Mouse (Mus musculus) gastrocnemius, adult 18-20 months (tissue): ENCODE measurements around the gene Mllt11. TPM values are rescaled to one million over a fixed set of nuclear protein-coding genes. Genes with fewer than 3 reads are reported as not detected.
"Not testable (repeated sequence)": the region's sequence is repeated elsewhere in the genome, so short reads cannot be mapped to it uniquely, and the experiment has no call there.

Experiments used
- DNase-seq: peaks from one replicate; pipeline ENCODE4 v3.0.0; 2021; ENCODE audit warnings: low spot score
- total RNA-seq, 2 experiments: library from RNA; stranded (reverse); gene quantifications; 2 replicates each; pipeline ENCODE4 v1.2.3; 2021

The Mllt11 gene
- total RNA-seq, 2 experiments from 2014 or later, result 69.8 to 83.1 TPM

DNA sequence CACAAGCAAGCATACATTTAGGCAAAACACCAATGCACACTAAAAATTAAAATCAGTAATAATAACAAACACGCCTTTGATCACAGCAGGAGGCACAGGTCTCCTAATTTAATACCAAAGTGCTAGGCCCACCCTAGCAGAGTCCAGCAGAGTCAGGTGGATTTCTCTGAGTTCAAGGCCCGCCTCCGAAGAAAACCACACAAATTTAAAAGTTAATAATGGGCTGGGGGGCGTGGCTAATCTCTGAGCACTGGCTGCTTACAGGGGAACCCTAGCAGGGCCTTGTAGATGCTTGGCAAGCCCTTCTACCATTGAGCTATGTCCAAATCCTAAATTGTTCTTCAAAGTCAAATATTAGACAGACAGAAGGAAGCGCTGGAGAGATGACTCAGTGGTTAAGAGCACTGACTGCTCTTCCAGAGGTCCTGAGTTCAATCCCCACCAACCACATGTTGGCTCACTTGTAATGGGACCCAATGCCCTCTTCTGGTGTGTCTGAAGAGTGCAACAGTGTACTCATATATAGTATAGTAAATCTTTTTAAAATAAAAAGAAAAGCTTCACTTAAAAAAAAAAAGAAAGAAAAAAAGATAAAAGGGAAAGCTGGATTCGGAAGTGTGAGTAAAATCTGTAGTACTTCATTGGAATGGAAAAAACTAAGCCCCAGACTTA, 13.4 kb downstream of the Mllt11 start:
- no peak for DNase-seq

GRCm38 (mm10) chr3:95217255-95218134, 14.5 kb downstream of the Mllt11 start, which contains the start of gene Gabpb2:
Gene Gabpb2, minus strand, starts transcription at chr3:95217916.
- DNase-seq, result peak; percentile 97

GRCm38 (mm10) chr3:95216655-95217254, 15.2 kb downstream of the Mllt11 start:
- DNase-seq, result no peak

GRCm38 (mm10) chr3:95213609-95213975, 18.4 kb downstream of the Mllt11 start:
- no peak for DNase-seq

DNA sequence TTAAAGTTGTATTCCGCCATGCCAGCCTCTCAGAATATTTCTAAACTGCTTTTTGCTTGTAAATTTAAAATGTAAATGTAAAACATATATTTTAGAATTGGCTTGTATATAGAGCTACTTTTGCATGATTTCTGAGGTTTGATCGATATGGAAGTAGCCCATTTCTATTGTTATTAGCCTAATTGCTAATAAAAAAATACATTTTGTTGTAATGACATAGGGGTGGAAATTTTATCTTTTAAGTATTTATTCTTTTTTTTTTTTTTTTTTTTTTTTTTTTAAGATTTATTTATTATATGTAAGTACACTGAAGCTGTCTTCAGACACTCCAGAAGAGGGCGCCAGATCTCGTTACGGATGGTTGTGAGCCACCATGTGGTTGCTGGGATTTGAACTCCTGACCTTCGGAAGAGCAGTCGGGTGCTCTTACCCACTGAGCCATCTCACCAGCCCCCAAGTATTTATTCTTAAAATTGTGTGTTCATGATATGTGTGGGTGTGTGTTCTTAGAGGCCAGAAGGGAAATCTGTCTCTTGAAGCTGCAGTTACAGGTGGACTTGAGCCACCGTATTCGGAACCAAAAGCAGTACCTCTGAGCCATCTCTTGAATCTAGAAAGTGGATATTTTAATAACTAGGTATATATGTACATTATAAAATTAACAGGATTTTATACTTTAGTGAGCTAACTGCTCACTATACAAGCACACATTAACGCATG, 18.9 kb downstream of the Mllt11 start:
- DNase-seq, result not testable (repeated sequence)

GRCm38 (mm10) chr3:95210585-95210984, 21.4 kb downstream of the Mllt11 start:
- no peak for DNase-seq

DNA sequence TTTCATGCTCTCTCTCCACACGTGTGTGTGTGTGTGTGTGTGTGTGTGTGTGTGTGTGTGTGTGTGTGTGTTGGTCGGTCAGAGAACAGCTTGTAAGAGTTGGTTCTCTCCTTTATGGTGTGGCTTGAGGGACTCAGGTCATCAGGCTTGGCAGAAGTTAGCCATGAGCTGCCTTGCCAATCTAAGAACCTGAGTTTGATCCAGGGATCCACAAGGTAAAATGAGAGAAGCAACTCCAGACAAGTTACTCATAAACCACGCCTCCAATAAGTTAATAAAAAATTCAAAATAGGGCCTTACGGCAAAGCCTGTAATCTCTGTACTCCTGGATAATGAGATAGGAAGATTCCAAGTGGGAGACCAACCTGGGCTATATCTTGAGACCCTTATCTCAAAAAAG, 23.7 kb downstream of the Mllt11 start:
- DNase-seq, result no peak

DNA sequence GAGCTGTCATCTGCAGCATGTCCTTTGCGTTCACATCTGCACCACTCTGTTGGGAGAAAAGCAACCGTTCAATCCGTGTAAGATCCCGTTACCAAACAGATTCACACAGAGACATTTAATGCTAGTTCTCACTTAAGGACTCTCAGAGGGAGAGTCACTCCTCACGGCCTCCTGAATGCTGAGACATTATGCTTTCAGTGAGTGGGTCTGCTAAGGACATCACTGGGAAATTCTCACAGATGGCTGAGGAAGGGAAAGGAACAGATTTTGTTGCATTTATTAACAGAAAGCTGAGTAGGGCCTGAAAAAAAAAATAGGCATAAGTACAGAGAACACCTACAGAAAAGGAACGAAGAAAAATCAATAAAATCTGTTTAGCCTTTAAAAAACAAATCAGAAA, 28.1 kb downstream of the Mllt11 start:
- DNase-seq, result no peak

- no peak for DNase-seq
Observed at GRCm38 (mm10) chr3:95200562-95200961, 31.4 kb downstream of the Mllt11 start.

- DNase-seq, result no peak
Observed at GRCm38 (mm10) chr3:95200132-95200531, 31.8 kb downstream of the Mllt11 start.

GRCm38 (mm10) chr3:95199101-95199500, 32.9 kb downstream of the Mllt11 start:
- DNase-seq, result no peak

- no peak for DNase-seq
Observed at GRCm38 (mm10) chr3:95195772-95196171, 36.2 kb downstream of the Mllt11 start.

GRCm38 (mm10) chr3:95194721-95195135, 37.2 kb downstream of the Mllt11 start:
- DNase-seq, result no peak

DNA sequence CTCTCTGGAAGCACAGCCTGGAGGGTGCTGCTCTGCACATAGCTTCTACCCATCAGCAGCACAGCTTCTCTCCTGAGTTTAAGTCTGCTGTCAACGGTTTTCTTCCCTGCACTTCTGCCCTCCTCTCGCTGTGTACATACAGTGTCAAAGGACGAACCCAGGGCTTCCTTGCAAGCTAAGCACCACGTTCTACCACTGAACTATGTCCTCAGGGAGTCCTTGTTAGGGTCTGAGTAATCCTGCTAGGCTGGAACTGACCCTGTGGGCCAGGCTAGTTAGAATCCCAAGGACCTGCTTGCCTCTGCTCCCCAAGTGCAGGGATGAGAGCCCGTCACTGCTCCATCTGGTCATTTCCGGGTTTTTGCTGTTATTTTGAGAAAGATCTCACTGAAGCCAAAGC, 45.1 kb downstream of the Mllt11 start:
- no peak for DNase-seq

DNA sequence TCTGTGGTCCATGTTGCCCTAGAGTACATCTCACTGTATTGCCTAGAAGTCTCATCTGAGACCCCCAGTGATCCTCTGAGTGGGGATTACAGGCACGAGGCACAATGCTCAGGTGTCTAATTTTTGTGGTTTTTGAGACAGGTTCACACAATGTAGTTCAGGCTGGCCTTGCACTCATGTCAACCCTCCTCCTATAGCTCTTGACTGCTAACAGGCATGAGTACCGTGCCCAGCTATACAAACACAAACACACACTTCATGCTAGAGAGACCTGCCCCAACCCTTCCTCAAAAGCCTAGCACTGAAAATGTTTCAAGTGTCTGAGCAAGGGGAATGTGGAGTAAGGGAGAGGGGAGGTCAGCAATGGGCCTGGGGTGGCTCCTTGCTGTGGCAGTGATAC, 45.9 kb downstream of the Mllt11 start:
- DNase-seq, result no peak

- no peak for DNase-seq
Observed at GRCm38 (mm10) chr3:95184796-95185577, 47.0 kb downstream of the Mllt11 start.

DNA sequence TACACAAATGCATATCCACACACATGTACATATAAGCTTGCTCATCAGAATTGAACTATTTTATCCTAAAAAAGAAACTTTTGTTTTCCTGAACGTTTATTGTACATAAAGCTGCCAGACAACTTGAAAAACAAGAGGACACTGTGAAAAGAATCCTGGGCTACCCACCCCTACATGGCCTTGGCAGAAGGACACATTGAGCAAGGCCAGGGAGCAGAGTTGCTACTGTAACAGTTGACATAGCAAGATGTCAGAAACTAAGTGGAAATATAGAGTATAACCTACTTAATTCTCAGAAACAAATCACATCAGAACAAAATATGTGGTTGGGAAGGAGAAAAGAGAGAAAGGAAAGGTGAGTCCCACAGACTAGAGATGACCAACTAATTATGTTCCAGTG, 50.1 kb downstream of the Mllt11 start:
- no peak for DNase-seq

- DNase-seq, result no peak
Observed at GRCm38 (mm10) chr3:95179890-95180289, 52.1 kb downstream of the Mllt11 start.

- no peak for DNase-seq
Observed at GRCm38 (mm10) chr3:95178948-95179347, 53.0 kb downstream of the Mllt11 start.

DNA sequence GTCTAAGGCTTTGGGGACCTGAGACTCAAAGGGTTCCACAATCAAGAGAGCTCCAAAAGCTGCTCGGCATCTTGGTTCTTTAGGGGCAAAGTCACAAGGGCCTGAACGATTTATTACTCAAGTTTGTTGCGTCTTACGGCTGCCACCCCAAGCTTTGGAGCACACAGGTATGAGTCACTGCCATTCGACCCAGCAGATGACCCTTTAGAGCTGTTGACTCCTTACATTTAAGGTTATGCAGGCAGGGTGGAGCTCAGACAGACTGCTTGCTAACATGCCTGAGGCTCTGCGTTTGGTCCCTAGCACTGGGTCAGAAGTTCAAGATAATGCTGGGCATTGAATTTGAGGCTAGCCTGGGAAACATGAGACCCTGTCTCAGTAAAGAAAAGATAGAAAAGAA, 54.4 kb downstream of the Mllt11 start:
- no peak for DNase-seq

DNA sequence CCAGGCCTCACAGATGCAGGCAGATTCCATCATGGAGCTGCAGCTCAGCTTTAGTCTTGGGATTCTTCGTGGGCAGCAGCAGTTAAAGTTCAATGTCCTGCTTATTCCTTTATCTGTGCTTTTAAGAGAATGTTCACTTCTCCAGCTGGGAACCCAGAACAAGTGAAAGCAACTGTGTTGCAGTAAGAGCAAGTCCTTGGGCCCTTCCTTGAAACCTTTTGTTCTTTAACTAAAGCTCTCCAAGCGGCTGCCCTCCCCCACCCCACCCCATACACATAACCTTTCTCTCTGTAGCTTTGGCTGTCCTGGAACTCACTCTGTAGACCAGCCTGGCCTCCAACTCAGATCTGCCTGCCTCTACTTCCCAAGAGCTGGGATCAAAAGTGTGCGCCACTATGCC, 55.5 kb downstream of the Mllt11 start:
- no peak for DNase-seq
